Mouse (Mus musculus): Measurements from ENCODE around the gene Efcab6. TPM values are rescaled to one million over a fixed set of nuclear protein-coding genes. Genes with fewer than 3 reads are reported as not detected.

Efcab6 gene
- total RNA-seq, 2 experiments from 2014 or later = not detected

- ATAC-seq (replicated peaks; ENCODE audit: low FRiP score, poor library complexity, severe bottlenecking) = no peak
Measured at GRCm38 (mm10) chr15:83832265-83832664, 232.9 kb downstream of the Efcab6 start.

GRCm38 (mm10) chr15:83829226-83829625 lies 236.0 kb downstream of the Efcab6 start:
- no peak for ATAC-seq (replicated peaks; ENCODE audit: low FRiP score, poor library complexity, severe bottlenecking)

DNA sequence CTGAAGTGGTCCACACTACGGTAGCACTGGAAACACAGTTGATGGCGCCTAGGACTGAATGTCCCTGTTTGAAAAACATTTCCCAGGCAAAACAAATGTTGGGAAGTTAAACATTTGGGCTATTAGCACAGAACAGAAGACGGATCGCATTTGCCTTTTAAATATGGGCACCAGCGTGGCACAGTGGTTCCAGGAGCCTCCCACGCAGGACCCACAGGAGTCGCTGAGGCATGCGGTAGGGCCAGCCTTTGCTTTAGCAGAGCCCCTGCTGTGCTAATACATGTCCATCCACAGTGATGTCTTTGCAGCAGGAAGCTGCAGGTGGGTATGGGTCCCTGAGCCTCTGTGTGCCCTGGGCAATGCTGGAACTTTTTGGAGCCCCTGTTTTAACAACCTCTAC lies 237.2 kb downstream of the Efcab6 start:
- no peak for ATAC-seq (replicated peaks; ENCODE audit: low FRiP score, poor library complexity, severe bottlenecking)

Other genes with a start within 250 kb of the Efcab6 start
- not detected in 2 replicates for gene Sult4a1, start 40.4 kb upstream of the Efcab6 start, total RNA-seq (2015; ENCODE audit: low replicate concordance)
- gene Sult4a1, start 40.4 kb upstream of the Efcab6 start, total RNA-seq (2017; ENCODE audit: low replicate concordance) = not detected in 2 replicates
- gene Pnpla5, start 57.8 kb upstream of the Efcab6 start, total RNA-seq (2015; ENCODE audit: low replicate concordance) = not detected in 2 replicates
- gene Pnpla5, start 57.8 kb upstream of the Efcab6 start, total RNA-seq (2017; ENCODE audit: low replicate concordance) = not detected in 2 replicates
- gene Pnpla3, start 102.5 kb upstream of the Efcab6 start, total RNA-seq (2015; ENCODE audit: low replicate concordance) = not detected in 2 replicates
- not detected in 2 replicates for gene Pnpla3, start 102.5 kb upstream of the Efcab6 start, total RNA-seq (2017; ENCODE audit: low replicate concordance)
- 9.0 and 12.6 TPM in 2 replicates for gene Samm50, start 126.9 kb upstream of the Efcab6 start, total RNA-seq (2015; ENCODE audit: low replicate concordance)
- 4.1 and 18.0 TPM in 2 replicates for gene Samm50, start 126.9 kb upstream of the Efcab6 start, total RNA-seq (2017; ENCODE audit: low replicate concordance)
- gene Parvb, start 166.7 kb upstream of the Efcab6 start, total RNA-seq (2015; ENCODE audit: low replicate concordance) = 87.9 and 89.7 TPM in 2 replicates
- gene Parvb, start 166.7 kb upstream of the Efcab6 start, total RNA-seq (2017; ENCODE audit: low replicate concordance) = 26.2 and 32.4 TPM in 2 replicates